Mouse (Mus musculus) testis, postnatal 14 days (tissue): ENCODE results near the gene Dusp14.

ENCODE experiments used
- DNase-seq: peaks from one replicate; pipeline ENCODE4 v3.0.0; 2021; ENCODE audit warnings: low spot score

The Dusp14 gene

GRCm38 (mm10) chr11:84069034-84069370 is at the start of gene Dusp14:
TSS of gene Dusp14 (minus strand) at chr11:84069261.
- DNase-seq = no peak

- no peak for DNase-seq
These were observed 48.4 kb upstream of the Dusp14 start for GRCm38 (mm10) chr11:84117431-84117830.

GRCm38 (mm10) chr11:84116221-84116620 is 47.2 kb upstream of the Dusp14 start:
- no peak for DNase-seq

GRCm38 (mm10) chr11:84115646-84116045 is 46.6 kb upstream of the Dusp14 start:
- DNase-seq = no peak

- no peak for DNase-seq
These were observed 44.6 kb upstream of the Dusp14 start for GRCm38 (mm10) chr11:84113623-84114022.

GRCm38 (mm10) chr11:84107137-84107536 is 38.1 kb upstream of the Dusp14 start:
- DNase-seq = no peak

- no peak for DNase-seq
These were observed 35.0 kb upstream of the Dusp14 start for GRCm38 (mm10) chr11:84104036-84104435.

- no peak for DNase-seq
These were observed 32.1 kb upstream of the Dusp14 start for GRCm38 (mm10) chr11:84101182-84101581.

- no peak for DNase-seq
These were observed 28.4 kb upstream of the Dusp14 start for GRCm38 (mm10) chr11:84097251-84097998.

- no peak for DNase-seq
These were observed 26.0 kb upstream of the Dusp14 start for GRCm38 (mm10) chr11:84095084-84095483.

- no peak for DNase-seq
These were observed 21.5 kb upstream of the Dusp14 start for GRCm38 (mm10) chr11:84090572-84090971.

GRCm38 (mm10) chr11:84081901-84082300 is 12.8 kb upstream of the Dusp14 start:
- no peak for DNase-seq

GRCm38 (mm10) chr11:84080327-84080726 is 11.3 kb upstream of the Dusp14 start:
- DNase-seq = no peak

GRCm38 (mm10) chr11:84079887-84080286 is 10.8 kb upstream of the Dusp14 start:
- no peak for DNase-seq

GRCm38 (mm10) chr11:84079361-84079760 is 10.3 kb upstream of the Dusp14 start:
- DNase-seq = no peak

GRCm38 (mm10) chr11:84078601-84079000 is 9.5 kb upstream of the Dusp14 start:
- no peak for DNase-seq

GRCm38 (mm10) chr11:84077008-84077407 is 7.9 kb upstream of the Dusp14 start:
- no peak for DNase-seq

- DNase-seq = no peak
These were observed 5.0 kb upstream of the Dusp14 start for GRCm38 (mm10) chr11:84073816-84074764.

- DNase-seq = no peak
These were observed 4.0 kb upstream of the Dusp14 start for GRCm38 (mm10) chr11:84072904-84073651.

GRCm38 (mm10) chr11:84068191-84069033 is 649 bp downstream of the Dusp14 start:
- DNase-seq = peak; percentile 66

GRCm38 (mm10) chr11:84067720-84068190 is 1.3 kb downstream of the Dusp14 start:
- DNase-seq = no peak
